Mouse (Mus musculus) ovary, adult 18-20 months (tissue): ENCODE results near the gene Ppfibp2.

Experiments used
- DNase-seq: peaks from one replicate; pipeline ENCODE4 v3.0.0; 2022; ENCODE audit warnings: low spot score, mixed read lengths

Ppfibp2 gene

GRCm38 (mm10) chr7:107702461-107703380 is 107.7 kb downstream of the Ppfibp2 start:
- no peak for DNase-seq

GRCm38 (mm10) chr7:107705941-107706340 is 110.9 kb downstream of the Ppfibp2 start:
- DNase-seq: peak; percentile 25

GRCm38 (mm10) chr7:107707650-107708049 is 112.6 kb downstream of the Ppfibp2 start:
- no peak for DNase-seq

GRCm38 (mm10) chr7:107708491-107709112 is 113.6 kb downstream of the Ppfibp2 start:
- peak; percentile 74 for DNase-seq

- DNase-seq: no peak
Observed at GRCm38 (mm10) chr7:107712743-107713142, 117.7 kb downstream of the Ppfibp2 start.

GRCm38 (mm10) chr7:107714067-107714466 is 119.1 kb downstream of the Ppfibp2 start:
- DNase-seq: no peak

- no peak for DNase-seq
Observed at GRCm38 (mm10) chr7:107720771-107721170, 125.8 kb downstream of the Ppfibp2 start.

GRCm38 (mm10) chr7:107722536-107722935 is 127.5 kb downstream of the Ppfibp2 start:
- DNase-seq: no peak

- no peak for DNase-seq
Observed at GRCm38 (mm10) chr7:107727538-107727937, 132.5 kb downstream of the Ppfibp2 start.

- no peak for DNase-seq
Observed at GRCm38 (mm10) chr7:107730587-107730986, 135.6 kb downstream of the Ppfibp2 start.

- no peak for DNase-seq
Observed at GRCm38 (mm10) chr7:107733162-107733561, 138.2 kb downstream of the Ppfibp2 start.

GRCm38 (mm10) chr7:107738726-107739125 is 143.7 kb downstream of the Ppfibp2 start:
- DNase-seq: no peak

- DNase-seq: no peak
Observed at GRCm38 (mm10) chr7:107742963-107743465, 148.0 kb downstream of the Ppfibp2 start.

- no peak for DNase-seq
Observed at GRCm38 (mm10) chr7:107744454-107744853, 149.4 kb downstream of the Ppfibp2 start.

GRCm38 (mm10) chr7:107745111-107745510 is 150.1 kb downstream of the Ppfibp2 start:
- no peak for DNase-seq

GRCm38 (mm10) chr7:107746036-107746435 is 151.0 kb downstream of the Ppfibp2 start:
- no peak for DNase-seq

- no peak for DNase-seq
Observed at GRCm38 (mm10) chr7:107747476-107747875, 152.5 kb downstream of the Ppfibp2 start.

GRCm38 (mm10) chr7:107747954-107748353 is 152.9 kb downstream of the Ppfibp2 start:
- no peak for DNase-seq

GRCm38 (mm10) chr7:107749270-107749669 is 154.3 kb downstream of the Ppfibp2 start:
- no peak for DNase-seq

GRCm38 (mm10) chr7:107749721-107750120 is 154.7 kb downstream of the Ppfibp2 start:
- DNase-seq: no peak

GRCm38 (mm10) chr7:107752031-107752520 is 157.1 kb downstream of the Ppfibp2 start:
- DNase-seq: no peak

- no peak for DNase-seq
Observed at GRCm38 (mm10) chr7:107755905-107756304, 160.9 kb downstream of the Ppfibp2 start.

GRCm38 (mm10) chr7:107756748-107757147 is 161.7 kb downstream of the Ppfibp2 start:
- no peak for DNase-seq
